Mouse (Mus musculus) hindbrain, embryonic 11.5 days (tissue): Measurements from ENCODE around the gene Zfp366. TPM values are rescaled to one million over a fixed set of nuclear protein-coding genes. Genes with fewer than 3 reads are reported as not detected.

Experiments
- ATAC-seq: fragments of 200-750 bp; cut with Nextera tagmentation; 2 replicates; pipeline ENCODE4 v1.8.0; 2017; ENCODE audit warnings: mild to moderate bottlenecking, moderate TSS enrichment, moderate library complexity; ENCODE audit not compliant: low FRiP score
- DNase-seq: peaks from one replicate; pipeline ENCODE4 v3.0.0-alpha.2; 2015; ENCODE audit warnings: low spot score
- H3K27ac ChIP-seq: fragments of 300-500 bp; sonication (generic); 2 replicates; pipeline ENCODE4 v1.5.1; 2014; ENCODE audit warnings: mild to moderate bottlenecking, low read depth, low read length
- H3K27me3 ChIP-seq: fragments of 300-500 bp; sonication (generic); 2 replicates; pipeline ENCODE4 v1.6.1; 2014; ENCODE audit warnings: mild to moderate bottlenecking, low read length, moderate library complexity, mixed read lengths; ENCODE audit not compliant: control insufficient read depth, insufficient read depth
- H3K36me3 ChIP-seq: fragments of 300-500 bp; sonication (generic); 2 replicates; pipeline ENCODE4 v1.6.1; 2014; ENCODE audit warnings: mild to moderate bottlenecking, low read length, moderate library complexity, mixed read lengths; ENCODE audit not compliant: control insufficient read depth, insufficient read depth
- H3K4me1 ChIP-seq: fragments of 300-500 bp; sonication (generic); replicated peaks from 2 replicates; pipeline ENCODE4 v1.6.1; 2014; ENCODE audit warnings: low read length, mixed read lengths; ENCODE audit not compliant: control insufficient read depth, insufficient read depth
- H3K4me2 ChIP-seq: fragments of 300-500 bp; sonication (generic); replicated peaks from 2 replicates; pipeline ENCODE4 v1.6.1; 2014; ENCODE audit warnings: mild to moderate bottlenecking, low read depth, low read length
- H3K4me3 ChIP-seq: fragments of 300-500 bp; sonication (generic); 2 replicates; pipeline ENCODE4 v1.5.1; 2014; ENCODE audit warnings: low read depth, low read length
- H3K9ac ChIP-seq: fragments of 300-500 bp; sonication (generic); 2 replicates; pipeline ENCODE4 v1.6.1; 2014; ENCODE audit warnings: low read depth, low read length
- H3K9me3 ChIP-seq: fragments of 300-500 bp; sonication (generic); 2 replicates; pipeline ENCODE4 v1.6.1; 2016; ENCODE audit warnings: low read length; ENCODE audit not compliant: control insufficient read depth
- WGBS: fragments of 180-500 bp; shearing (Covaris S2); extraction: QIAGEN DNeasy Blood & Tissue Kit; methylation state at CpG from one replicate; pipeline ENCODE4 v1.1.7; 2014; 5-methylcytosine and 5-hydroxymethylcytosine counted together
- polyA plus RNA-seq: library from polyadenylated mRNA; unstranded; fragments of >200 nt; fragmentation: Nextera tagmentation; extraction: Ambion mirVana; gene quantifications from 2 replicates; pipeline ENCODE4 v1.2.1, GENCODE M21; 2014

The Zfp366 gene
- polyA plus RNA-seq, 1 experiment from 2014 or later: 0.91 TPM

GRCm38 (mm10) chr13:99191063-99191462, 6.4 kb downstream of the Zfp366 start:
- H3K4me2 ChIP-seq: no peak overlapping the region
- H3K27me3 ChIP-seq: no peaks in the 10 kb centered on the region
- 92% methylated on average over 13 of the region's 13 CpGs for WGBS
- DNase-seq: no peak
- H3K36me3 ChIP-seq: no peaks in the 10 kb centered on the region
- H3K9ac ChIP-seq: no peak overlapping the region
- H3K4me1 ChIP-seq: no peaks in the 10 kb centered on the region
- ATAC-seq: no peak
- H3K27ac ChIP-seq: no peak overlapping the region
- no peaks in the 10 kb centered on the region for H3K9me3 ChIP-seq
- H3K4me3 ChIP-seq: no peak overlapping the region

DNA sequence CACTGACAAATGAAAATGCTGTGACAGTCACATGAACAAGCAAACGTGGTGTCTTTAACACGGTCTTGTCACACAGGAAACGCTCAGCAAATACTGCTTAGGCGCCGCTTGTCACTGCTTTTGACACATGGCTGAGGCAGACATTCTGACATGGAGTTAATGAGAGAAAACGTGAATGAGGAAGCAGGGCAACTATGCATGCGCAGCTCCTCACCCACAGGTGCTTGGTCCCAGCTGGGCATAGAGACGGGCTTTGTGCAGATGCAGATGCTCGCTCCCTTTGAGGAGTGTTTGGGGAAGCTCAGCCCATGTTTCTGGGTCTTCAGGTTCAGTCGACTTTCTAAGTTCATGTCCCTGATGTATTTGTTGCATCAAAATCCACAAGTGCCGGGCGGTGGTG, 11.7 kb downstream of the Zfp366 start:
- 84% methylated on average over 12 of the region's 12 CpGs for WGBS

DNA sequence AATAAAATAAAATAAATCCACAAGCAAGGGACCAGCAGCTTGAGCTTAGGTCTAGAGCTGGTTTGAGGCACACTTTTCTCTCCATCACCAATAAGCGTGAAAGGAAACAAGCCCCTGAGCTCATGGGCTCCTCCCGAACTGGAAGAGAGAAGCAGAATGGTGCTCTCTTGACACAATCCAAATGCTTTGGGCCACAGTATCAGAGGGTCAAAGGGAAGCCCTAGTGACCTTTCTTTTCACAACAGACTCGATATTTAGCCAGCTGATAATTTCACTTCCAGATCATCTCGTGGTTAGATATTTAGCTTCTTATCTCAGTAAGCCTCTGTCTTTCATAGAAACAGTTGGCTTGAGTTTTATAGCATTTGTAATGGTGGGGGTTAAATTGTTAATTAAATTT, 12.2 kb downstream of the Zfp366 start:
- Histone ChIP-seq H3K4me3 (no peak overlapping the region), H3K4me1 (no peaks in the 10 kb centered on the region), H3K9me3 (no peaks in the 10 kb centered on the region), H3K36me3 (no peaks in the 10 kb centered on the region), H3K27me3 (no peaks in the 10 kb centered on the region), H3K9ac (no peak overlapping the region), H3K4me2 (no peak overlapping the region), H3K27ac (no peak overlapping the region)
- ATAC-seq: no peak
- WGBS: 80% methylated on average over 4 of the region's 4 CpGs
- no peak for DNase-seq

More for the DNA sequence above, 11.7 kb downstream of the Zfp366 start:
- DNase-seq: no peak
- Histone ChIP-seq H3K4me1 (no peaks in the 10 kb centered on the region), H3K27ac (no peak overlapping the region), H3K27me3 (no peaks in the 10 kb centered on the region), H3K9ac (no peak overlapping the region), H3K4me3 (no peak overlapping the region), H3K9me3 (no peaks in the 10 kb centered on the region), H3K36me3 (no peaks in the 10 kb centered on the region), H3K4me2 (no peak overlapping the region)
- ATAC-seq: no peak

- DNase-seq (no peak), ATAC-seq (no peak)
- no peaks in the 10 kb centered on the region for H3K9me3 ChIP-seq
- no peaks in the 10 kb centered on the region for H3K27me3 ChIP-seq
- no peak overlapping the region for H3K27ac ChIP-seq
- H3K4me1 ChIP-seq: no peaks in the 10 kb centered on the region
- WGBS: 74% methylated on average over 16 of the region's 16 CpGs
- no peak overlapping the region for H3K4me3 ChIP-seq
- H3K9ac ChIP-seq: no peak overlapping the region
- no peaks in the 10 kb centered on the region for H3K36me3 ChIP-seq
- no peak overlapping the region for H3K4me2 ChIP-seq
Observed at GRCm38 (mm10) chr13:99201647-99202574, 17.3 kb downstream of the Zfp366 start.

- no peak for DNase-seq
- H3K4me2 ChIP-seq: no peak overlapping the region
- 94% methylated on average over 9 of the region's 9 CpGs for WGBS
Observed at GRCm38 (mm10) chr13:99207214-99207613, 22.6 kb downstream of the Zfp366 start.

DNA sequence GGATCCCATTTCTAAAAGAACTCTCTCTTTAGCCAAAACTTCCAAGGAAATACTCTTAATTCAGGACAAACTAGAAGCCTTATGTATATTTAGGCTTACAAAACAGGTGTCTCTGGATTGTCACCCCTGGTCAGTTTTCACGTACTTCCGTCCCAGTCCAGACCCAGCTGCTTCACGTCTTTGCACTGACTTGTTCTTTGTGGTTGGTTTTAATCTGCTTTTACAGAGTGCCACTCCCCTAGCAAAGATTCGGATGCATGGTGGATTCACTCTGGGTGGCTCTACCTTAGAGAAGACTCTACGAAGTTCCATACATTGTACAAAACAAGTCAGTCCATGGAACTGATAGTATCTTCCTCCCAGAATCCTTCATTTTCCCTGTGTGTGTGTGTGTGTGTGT, 25.2 kb downstream of the Zfp366 start:
- H3K9ac ChIP-seq: no peak overlapping the region
- no peak overlapping the region for H3K4me3 ChIP-seq
- H3K36me3 ChIP-seq: no peaks in the 10 kb centered on the region
- 90% methylated on average over 5 of the region's 5 CpGs for WGBS
- DNase-seq: no peak
- ATAC-seq: no peak
- no peaks in the 10 kb centered on the region for H3K9me3 ChIP-seq
- no peak overlapping the region for H3K27ac ChIP-seq
- no peaks in the 10 kb centered on the region for H3K27me3 ChIP-seq
- no peak overlapping the region for H3K4me2 ChIP-seq
- H3K4me1 ChIP-seq: no peaks in the 10 kb centered on the region

More at GRCm38 (mm10) chr13:99207214-99207613, 22.6 kb downstream of the Zfp366 start:
- Histone ChIP-seq H3K36me3 (no peaks in the 10 kb centered on the region), H3K4me1 (no peaks in the 10 kb centered on the region), H3K9me3 (no peaks in the 10 kb centered on the region), H3K9ac (no peak overlapping the region), H3K27me3 (no peaks in the 10 kb centered on the region), H3K4me3 (no peak overlapping the region), H3K27ac (no peak overlapping the region)
- no peak for ATAC-seq

DNA sequence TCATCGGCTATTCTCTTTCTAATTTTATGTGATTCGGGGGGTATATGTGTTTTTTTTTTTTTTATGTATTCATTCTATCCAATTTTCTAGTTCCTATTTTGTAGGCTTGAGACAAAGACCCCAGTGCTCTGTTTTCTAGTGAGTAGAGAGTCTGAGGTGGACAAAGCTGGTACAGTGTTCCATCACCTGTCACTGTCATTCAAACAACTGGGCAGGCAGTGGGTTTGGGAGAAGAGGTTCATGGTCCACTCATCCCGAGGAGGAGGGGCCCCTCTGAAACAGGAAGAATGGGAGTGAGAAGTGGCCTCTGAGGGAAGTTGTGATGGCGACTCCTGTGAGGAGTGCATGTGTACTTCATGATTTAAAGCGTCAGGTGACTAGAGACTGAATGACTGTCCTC, 26.2 kb downstream of the Zfp366 start:
- Histone ChIP-seq H3K36me3 (no peaks in the 10 kb centered on the region), H3K9me3 (no peaks in the 10 kb centered on the region), H3K4me2 (no peak overlapping the region), H3K27ac (no peak overlapping the region), H3K4me3 (no peak overlapping the region), H3K27me3 (no peaks in the 10 kb centered on the region), H3K4me1 (no peaks in the 10 kb centered on the region), H3K9ac (no peak overlapping the region)
- no peak for ATAC-seq
- WGBS: 89% methylated on average over 5 of the region's 5 CpGs
- DNase-seq: no peak

GRCm38 (mm10) chr13:99212976-99213375, 28.4 kb downstream of the Zfp366 start:
- H3K4me3 ChIP-seq: no peak overlapping the region
- DNase-seq: no peak
- no peaks in the 10 kb centered on the region for H3K36me3 ChIP-seq
- H3K9me3 ChIP-seq: no peaks in the 10 kb centered on the region
- H3K4me1 ChIP-seq: no peaks in the 10 kb centered on the region
- H3K27ac ChIP-seq: no peak overlapping the region
- 61% methylated on average over 5 of the region's 5 CpGs for WGBS
- no peaks in the 10 kb centered on the region for H3K27me3 ChIP-seq
- no peak overlapping the region for H3K9ac ChIP-seq
- no peak for ATAC-seq
- no peak overlapping the region for H3K4me2 ChIP-seq

DNA sequence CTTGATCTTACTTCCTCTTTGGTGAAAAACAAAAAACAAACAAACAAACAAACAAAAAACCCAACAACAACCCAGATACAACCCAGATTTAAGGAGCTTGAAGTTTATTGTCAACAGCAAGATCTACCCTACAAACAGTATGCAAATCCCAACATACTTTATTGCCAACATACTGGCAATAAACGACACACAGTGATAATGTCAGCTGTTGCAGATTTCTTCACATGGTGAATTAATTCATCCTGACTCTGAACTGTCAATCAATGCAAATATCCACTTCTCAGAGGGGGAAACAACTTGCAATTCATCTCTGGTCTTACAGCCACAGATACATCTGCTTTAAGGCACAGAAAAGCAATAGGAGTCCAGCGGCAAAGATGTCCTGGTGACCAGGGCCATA, 31.4 kb downstream of the Zfp366 start:
- no peak overlapping the region for H3K4me2 ChIP-seq
- no peak for DNase-seq
- H3K27ac ChIP-seq: no peak overlapping the region
- no peaks in the 10 kb centered on the region for H3K36me3 ChIP-seq
- H3K4me3 ChIP-seq: no peak overlapping the region
- no peak overlapping the region for H3K9ac ChIP-seq
- 69% methylated on average over 2 of the region's 2 CpGs for WGBS
- no peaks in the 10 kb centered on the region for H3K27me3 ChIP-seq
- ATAC-seq: no peak
- H3K4me1 ChIP-seq: no peaks in the 10 kb centered on the region
- no peaks in the 10 kb centered on the region for H3K9me3 ChIP-seq
